Mouse (Mus musculus) kidney, adult 8-10 months (tissue): ENCODE results near the gene Mroh2a.
A peak's percentile ranks its signal among the peaks of the same experiment; 100 is the strongest.

Experiments used
- DNase-seq, 2 experiments: peaks; one replicate each; pipeline ENCODE4 v3.0.0; 2022

Mroh2a gene

DNA sequence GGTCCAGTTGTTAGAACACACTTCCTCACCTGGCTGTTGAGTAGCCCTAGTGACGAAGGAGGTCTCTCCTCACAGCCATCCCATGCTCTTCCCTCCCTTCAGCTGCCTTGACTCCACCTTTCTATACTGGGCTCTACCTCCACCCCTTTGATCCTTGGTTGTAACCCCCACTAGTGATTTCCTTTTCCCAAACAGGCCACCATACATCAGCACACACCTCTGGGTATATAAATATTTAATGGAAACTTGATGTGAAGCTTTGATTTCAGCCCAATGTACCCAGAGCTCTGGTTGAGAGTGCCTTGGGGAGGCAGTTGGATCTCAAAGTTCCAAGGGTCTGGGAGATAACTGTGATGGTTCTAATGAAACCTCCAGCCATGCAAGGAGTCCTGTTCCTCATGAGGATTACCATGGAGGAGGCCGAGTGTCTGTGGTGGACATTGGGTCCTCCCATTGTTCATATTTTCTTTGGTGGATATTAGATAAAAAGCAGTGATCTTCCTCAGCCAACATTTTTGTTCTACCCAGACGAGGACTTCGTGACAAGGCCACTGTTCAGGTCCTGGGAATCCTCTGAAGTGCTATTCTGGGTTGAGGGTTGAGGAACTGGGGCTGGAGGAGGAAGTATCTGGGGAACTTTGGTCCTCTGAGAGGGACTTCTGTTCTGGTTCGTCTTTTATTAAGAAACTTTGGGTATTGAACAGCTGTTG lies at the start of gene Mroh2a:
Gene Mroh2a (plus strand): TSS at position 317 of the 710 bp plus-strand sequence.
- DNase-seq: peak in 1 of 2 experiments; percentile 4

DNA sequence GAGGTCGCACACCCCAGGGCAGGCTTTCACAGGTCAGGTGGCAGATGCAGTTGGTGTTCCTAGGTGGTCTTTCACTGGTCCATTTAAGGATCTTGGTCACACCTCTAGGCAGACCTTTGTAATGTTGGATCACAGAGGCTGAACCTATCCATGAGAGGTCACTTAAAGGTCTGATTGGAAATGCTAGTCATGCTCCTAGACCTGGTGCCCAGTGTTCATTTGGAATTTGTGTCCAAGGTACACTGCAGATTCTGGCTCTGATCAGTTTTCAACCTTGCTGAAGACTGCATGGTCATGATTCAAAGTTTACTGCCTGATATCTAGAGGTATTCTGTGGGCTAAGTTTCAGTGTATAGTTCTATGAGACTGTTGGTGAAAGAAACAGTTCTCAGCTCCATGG lies 47.1 kb upstream of the Mroh2a start:
- peak; percentile 22 to 45 for DNase-seq

GRCm38 (mm10) chr1:88186325-88186935 lies 40.4 kb upstream of the Mroh2a start:
- no peak for DNase-seq

DNA sequence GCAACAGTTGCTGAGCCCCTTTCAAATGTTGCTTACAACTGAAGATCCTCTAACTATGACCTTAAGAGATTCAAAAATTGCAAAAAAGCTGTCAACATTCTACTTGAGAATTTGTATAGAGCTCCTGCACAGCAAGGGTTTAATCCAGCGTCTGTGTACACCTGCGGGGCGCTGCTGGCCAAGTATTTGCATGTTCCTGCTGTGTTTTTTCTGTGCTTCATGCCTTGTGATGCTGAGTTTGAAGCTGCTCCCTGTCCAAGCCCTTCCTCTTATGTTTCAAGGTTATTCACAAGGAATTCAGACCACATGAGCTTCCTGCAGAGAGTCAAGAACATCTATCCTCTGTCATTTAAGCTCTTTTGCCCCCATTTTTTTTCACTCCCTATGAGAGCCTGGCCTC lies 34.6 kb upstream of the Mroh2a start:
- no peak for DNase-seq

DNA sequence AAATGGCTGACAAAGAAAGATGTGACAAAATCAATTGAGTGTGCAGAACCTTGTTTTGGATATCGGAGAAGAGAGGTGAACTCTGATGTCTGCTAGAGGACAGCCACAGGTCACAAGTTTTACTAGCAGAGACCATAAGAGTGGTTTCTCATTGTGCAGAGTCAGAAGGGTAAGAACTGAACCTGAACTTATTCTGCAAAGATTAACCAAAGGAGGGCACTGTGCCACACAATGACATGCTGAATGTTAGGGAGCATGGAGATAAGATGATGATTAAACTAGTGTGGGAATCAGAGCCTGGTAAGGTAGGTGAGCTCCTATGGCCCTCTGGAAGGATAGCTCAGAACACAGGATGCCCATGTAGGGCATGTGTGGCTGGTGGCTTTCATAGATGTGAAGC lies 31.1 kb upstream of the Mroh2a start:
- DNase-seq: peak; percentile 87 to 93

- DNase-seq: peak in 1 of 2 experiments; percentile 59
Observed at GRCm38 (mm10) chr1:88197443-88197842, 29.3 kb upstream of the Mroh2a start.

GRCm38 (mm10) chr1:88199996-88200395 lies 26.8 kb upstream of the Mroh2a start:
- DNase-seq: no peak

- peak; percentile 43 to 78 for DNase-seq
Observed at GRCm38 (mm10) chr1:88200456-88200855, 26.3 kb upstream of the Mroh2a start, which contains the start of gene Ugt1a2. Gene Ugt1a2, plus strand, starts transcription at chr1:88200601.

DNA sequence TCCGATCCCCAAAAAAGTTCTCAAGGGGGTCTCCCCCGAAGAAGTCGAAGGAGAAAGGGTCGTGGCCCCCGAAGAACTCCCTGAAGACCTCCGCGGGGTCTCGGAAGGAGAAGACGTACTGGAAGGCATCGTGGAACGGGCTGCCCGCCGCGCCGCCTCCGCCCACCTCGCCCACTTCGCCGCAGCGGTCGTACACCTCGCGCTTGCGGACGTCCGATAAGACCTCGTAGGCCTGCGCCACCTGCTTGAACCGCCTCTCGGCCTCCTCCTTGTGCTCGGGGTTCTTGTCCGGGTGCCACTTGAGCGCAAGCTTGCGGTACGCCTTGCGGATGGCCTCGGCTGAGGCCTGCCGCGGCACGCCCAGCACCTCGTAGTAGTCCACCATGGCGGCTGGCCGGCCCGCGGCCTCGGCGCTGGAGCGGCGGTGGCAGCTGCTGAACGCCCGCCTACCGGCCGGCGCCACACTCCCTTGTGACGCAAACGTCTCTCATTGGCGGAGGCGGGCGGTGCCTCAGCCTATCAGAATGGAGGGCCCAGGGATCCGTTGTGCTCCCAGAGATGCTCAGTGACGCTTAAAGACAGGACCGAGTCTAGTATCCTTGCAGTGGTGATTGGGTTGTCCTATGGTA lies 21.4 kb upstream of the Mroh2a start, which contains the start of gene Dnajb3:
Gene Dnajb3 (minus strand): TSS at position 489 of the 629 bp plus-strand sequence.
- peak in 1 of 2 experiments; percentile 60 for DNase-seq

GRCm38 (mm10) chr1:88206843-88207479 lies 19.8 kb upstream of the Mroh2a start:
- DNase-seq: no peak

DNA sequence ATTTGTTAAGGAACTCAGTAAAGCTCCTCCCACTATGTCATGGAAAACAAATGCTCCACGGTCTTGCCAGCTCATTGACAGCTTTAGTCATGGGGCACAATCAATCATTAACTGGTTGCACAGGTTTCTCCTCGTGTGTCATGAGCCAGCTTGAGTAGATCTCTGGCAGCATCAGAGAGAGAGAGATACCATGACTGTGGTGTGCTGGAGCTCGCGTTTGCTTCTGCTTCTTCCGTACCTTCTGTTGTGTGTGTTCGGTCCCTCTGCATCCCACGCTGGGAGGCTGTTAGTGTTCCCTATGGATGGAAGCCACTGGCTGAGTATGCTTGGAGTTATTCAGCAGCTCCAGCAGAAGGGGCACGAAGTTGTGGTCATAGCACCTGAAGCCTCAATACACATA lies 15.0 kb upstream of the Mroh2a start, which contains the start of gene Ugt1a1:
Gene Ugt1a1 (plus strand): TSS at position 148 of the 400 bp plus-strand sequence.
- peak; percentile 57 to 62 for DNase-seq

- no peak for DNase-seq
Observed at GRCm38 (mm10) chr1:88212341-88213045, 14.3 kb upstream of the Mroh2a start.

DNA sequence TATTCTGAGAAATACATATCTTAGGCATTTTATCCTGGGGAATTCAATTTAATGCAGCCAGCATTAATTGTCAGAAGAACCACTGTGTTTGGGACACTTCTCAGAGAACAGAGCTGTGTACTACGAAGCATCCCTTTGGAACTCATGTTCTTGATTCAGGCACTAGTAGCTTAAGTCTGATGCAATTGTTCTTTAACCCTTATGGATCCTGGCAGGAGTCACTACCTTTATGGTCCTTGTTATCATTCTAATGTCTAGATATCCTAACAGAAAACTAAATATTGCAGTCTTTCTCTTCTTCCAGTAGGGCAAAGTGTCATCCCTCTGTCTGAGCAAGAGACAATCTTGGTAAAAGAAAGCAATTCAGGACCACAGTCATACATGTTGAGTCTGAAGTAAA lies 13.7 kb upstream of the Mroh2a start:
- DNase-seq: no peak

DNA sequence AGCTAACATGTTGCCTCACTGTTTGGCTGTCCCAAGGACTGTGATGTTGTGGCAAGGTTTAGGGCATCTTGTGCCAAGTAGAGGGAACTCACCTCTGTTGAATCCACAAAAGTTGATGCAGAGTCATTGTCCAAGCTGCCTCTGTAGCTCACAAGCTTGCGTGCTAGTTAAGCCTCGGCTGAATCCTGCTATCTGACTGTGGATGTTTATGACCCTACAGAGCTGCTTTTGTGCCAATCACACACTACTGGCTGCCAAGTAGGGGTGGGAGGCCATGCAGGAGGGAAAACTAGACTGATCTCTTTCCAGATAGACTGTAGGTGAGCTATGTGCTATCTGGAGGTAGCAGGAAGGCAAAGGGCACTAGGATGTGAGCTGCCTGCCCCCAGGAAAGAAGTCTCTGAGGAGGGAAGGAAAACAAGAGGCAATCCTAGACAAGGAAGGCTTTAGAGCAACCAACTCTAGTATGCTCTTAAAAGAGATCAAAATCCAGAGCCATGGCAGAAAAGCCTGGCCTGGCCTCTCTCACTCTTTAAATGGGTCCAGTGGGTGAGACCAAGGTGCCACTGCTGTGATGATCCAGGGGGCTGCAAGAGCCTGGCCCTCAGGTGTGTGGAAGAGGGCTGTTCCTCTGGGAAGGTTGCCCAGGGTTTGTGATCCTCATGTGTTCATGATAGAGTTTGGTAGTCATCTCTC lies 12.9 kb upstream of the Mroh2a start:
- DNase-seq: no peak

GRCm38 (mm10) chr1:88214462-88214952 lies 12.3 kb upstream of the Mroh2a start:
- DNase-seq: no peak

GRCm38 (mm10) chr1:88215466-88216380 lies 11.1 kb upstream of the Mroh2a start:
- no peak for DNase-seq

DNA sequence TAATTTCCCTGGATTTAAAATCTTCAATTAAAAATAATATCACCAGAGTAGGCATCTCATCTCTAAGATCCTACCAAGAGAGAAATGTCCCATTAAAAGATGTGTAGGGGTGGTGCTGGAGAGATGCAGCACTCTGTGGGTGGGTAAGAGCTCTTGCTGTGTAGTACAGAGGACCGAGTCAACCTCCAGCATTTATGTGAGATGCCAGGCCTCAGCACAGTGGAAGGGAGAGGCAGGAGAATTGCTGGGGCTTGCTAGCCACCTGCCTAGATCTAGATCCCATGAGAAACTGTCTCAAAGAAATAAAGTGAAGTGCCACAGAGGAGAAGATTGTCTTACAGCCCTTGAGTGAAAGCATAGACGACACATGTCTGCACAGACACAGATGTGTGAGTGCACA lies 10.2 kb upstream of the Mroh2a start:
- no peak for DNase-seq

DNA sequence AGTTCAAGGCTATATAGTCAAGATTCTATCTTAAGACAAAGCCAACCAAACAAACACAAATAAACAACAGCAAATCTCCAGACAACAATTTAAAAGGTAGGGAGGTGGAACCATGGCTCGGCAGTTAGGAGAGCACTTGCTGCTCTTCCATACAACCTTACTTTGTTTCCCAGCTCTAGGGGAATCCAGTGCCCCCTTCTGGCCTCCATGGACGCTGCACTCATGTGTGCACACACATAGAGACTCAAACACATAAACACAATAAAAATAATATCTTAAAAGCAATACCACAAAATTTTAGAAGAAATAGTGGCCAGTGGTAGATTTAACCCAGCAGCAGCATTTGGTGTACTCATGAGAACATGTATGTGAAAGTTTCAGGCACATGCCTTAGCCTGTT lies 9.6 kb upstream of the Mroh2a start:
- no peak for DNase-seq

GRCm38 (mm10) chr1:88217576-88217975 lies 9.2 kb upstream of the Mroh2a start:
- no peak for DNase-seq

- no peak for DNase-seq
Observed at GRCm38 (mm10) chr1:88218051-88218450, 8.7 kb upstream of the Mroh2a start.

GRCm38 (mm10) chr1:88218591-88218990 lies 8.2 kb upstream of the Mroh2a start:
- DNase-seq: no peak
